Mouse (Mus musculus): ENCODE data around the gene Inca1. TPM values are rescaled to one million over a fixed set of nuclear protein-coding genes. Genes with fewer than 3 reads are reported as not detected.

Inca1 gene
- polyA plus RNA-seq (2014; fragmentation: Nextera tagmentation; extraction: Ambion mirVana): 0.63 and 1.9 TPM in 2 replicates

DNA sequence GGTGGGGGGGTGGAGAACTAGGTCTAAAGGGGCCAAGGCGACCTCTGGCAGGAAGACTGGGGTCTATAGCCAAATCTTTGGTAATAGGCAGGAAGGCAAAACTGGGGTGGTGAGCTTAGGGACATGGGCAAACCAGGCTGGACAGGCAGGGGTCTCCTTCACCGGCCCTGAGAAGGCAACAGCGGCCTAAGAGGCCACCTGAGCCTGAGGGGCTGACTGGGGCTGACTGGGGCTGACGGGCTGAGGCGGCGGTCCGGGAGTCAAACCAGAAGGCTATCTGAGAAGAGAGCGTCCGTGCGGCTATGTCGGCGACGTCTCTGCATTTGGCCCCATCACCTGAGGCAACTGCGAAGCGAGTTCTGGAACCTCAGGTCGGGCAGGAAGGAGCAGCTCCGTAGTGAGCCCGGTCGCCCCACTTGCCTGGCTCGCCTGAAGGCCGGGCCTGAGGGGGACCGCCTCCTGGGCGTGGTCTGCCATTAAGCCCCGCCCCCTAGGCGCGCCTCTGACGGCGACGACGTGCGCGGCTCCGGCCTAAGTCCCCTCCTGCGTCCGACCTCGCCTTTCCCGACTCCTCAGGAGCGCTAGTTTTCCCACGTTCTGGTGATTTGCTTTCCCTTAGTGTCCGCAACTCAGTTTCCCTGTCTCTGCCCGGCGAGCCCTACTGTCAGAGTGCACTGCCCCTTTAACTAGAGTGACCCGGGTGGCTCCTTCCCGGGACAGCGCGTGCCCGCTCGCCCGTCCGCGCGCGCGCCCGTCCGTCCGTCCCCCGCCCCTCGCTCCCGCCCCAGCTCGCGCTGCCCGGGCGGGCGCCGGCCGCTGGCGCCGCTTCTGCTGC, at the start of gene Inca1, which contains the start of gene Kif1c:
Inca1 (minus strand) TSS at position 434 of the 835 bp plus-strand sequence.
Kif1c (plus strand) TSS at position 827 of the 835 bp plus-strand sequence.
- Histone ChIP-seq H3K27ac (ENCODE audit: low read depth, low read length) (peak within 1 kb of the TSS; percentile 88), H3K4me1 (replicated peaks; ENCODE audit: control insufficient read depth, insufficient read depth, low read length) (peaks cover 6% of the 10 kb centered on the region), H3K4me3 (ENCODE audit: low read depth, low read length) (peak within 1 kb of the TSS; percentile 94), H3K36me3 (ENCODE audit: control insufficient read depth, insufficient read depth, low read length) (no peaks in the 10 kb centered on the region), H3K9me3 (ENCODE audit: control insufficient read depth, low read length) (no peaks in the 10 kb centered on the region), H3K4me2 (replicated peaks; ENCODE audit: low read depth, low read length) (peak within 1 kb of the TSS; percentile 64), H3K9ac (ENCODE audit: low read depth, low read length) (peak within 1 kb of the TSS; percentile 88), H3K27me3 (ENCODE audit: control insufficient read depth, insufficient read depth, low read length) (no peaks in the 10 kb centered on the region)
- under 1% methylated on average over 62 of the region's 69 CpGs for WGBS
- DNase-seq (ENCODE audit: low spot score): peak; percentile 96
- peak; percentile 95 for ATAC-seq (ENCODE audit: low FRiP score)

GRCm38 (mm10) chr11:70747876-70748545, 48.1 kb upstream of the Inca1 start:
- Histone ChIP-seq H3K4me3 (ENCODE audit: low read depth, low read length) (no peak overlapping the region), H3K9me3 (ENCODE audit: control insufficient read depth, low read length) (no peaks in the 10 kb centered on the region), H3K9ac (ENCODE audit: low read depth, low read length) (no peak overlapping the region), H3K27me3 (ENCODE audit: control insufficient read depth, insufficient read depth, low read length) (no peaks in the 10 kb centered on the region), H3K27ac (ENCODE audit: low read depth, low read length) (no peak overlapping the region), H3K36me3 (ENCODE audit: control insufficient read depth, insufficient read depth, low read length) (no peaks in the 10 kb centered on the region), H3K4me2 (replicated peaks; ENCODE audit: low read depth, low read length) (no peak overlapping the region), H3K4me1 (replicated peaks; ENCODE audit: control insufficient read depth, insufficient read depth, low read length) (no peaks in the 10 kb centered on the region)
- DNase-seq (ENCODE audit: low spot score): no peak
- 90% methylated on average over 4 of the region's 4 CpGs for WGBS
- no peak for ATAC-seq (ENCODE audit: low FRiP score)

DNA sequence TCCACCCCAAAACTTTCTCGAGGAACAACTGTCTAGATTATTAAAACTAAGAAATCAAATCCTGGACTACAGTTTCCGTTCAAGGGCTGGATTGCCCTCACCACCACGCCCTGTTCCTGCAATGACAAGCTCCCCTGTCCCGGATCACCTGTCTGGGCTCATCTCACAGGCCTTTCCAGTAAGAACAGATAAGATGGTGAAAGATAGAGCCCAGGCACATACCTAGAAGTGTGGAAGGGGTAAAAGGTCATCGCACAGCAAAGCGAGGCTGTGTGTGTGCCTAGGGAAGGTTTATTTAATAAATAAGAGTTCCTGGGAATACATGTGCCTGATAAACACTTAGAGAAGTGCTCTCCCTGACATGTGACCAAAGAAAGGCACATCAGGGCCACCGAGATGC, 45.7 kb upstream of the Inca1 start:
- no peak for DNase-seq (ENCODE audit: low spot score)
- Histone ChIP-seq H3K4me3 (ENCODE audit: low read depth, low read length) (no peak overlapping the region), H3K4me2 (replicated peaks; ENCODE audit: low read depth, low read length) (no peak overlapping the region), H3K36me3 (ENCODE audit: control insufficient read depth, insufficient read depth, low read length) (no peaks in the 10 kb centered on the region), H3K4me1 (replicated peaks; ENCODE audit: control insufficient read depth, insufficient read depth, low read length) (no peaks in the 10 kb centered on the region), H3K27me3 (ENCODE audit: control insufficient read depth, insufficient read depth, low read length) (no peaks in the 10 kb centered on the region), H3K9me3 (ENCODE audit: control insufficient read depth, low read length) (no peaks in the 10 kb centered on the region), H3K27ac (ENCODE audit: low read depth, low read length) (no peak overlapping the region), H3K9ac (ENCODE audit: low read depth, low read length) (no peak overlapping the region)
- 84% methylated on average over 7 of the region's 7 CpGs for WGBS
- no peak for ATAC-seq (ENCODE audit: low FRiP score)

- H3K27me3 ChIP-seq (ENCODE audit: control insufficient read depth, insufficient read depth, low read length): no peaks in the 10 kb centered on the region
- H3K4me1 ChIP-seq (replicated peaks; ENCODE audit: control insufficient read depth, insufficient read depth, low read length): no peaks in the 10 kb centered on the region
- no peak overlapping the region for H3K4me3 ChIP-seq (ENCODE audit: low read depth, low read length)
- no peaks in the 10 kb centered on the region for H3K36me3 ChIP-seq (ENCODE audit: control insufficient read depth, insufficient read depth, low read length)
- no peak overlapping the region for H3K9ac ChIP-seq (ENCODE audit: low read depth, low read length)
- H3K9me3 ChIP-seq (ENCODE audit: control insufficient read depth, low read length): no peaks in the 10 kb centered on the region
- DNase-seq (ENCODE audit: low spot score) (no peak), ATAC-seq (ENCODE audit: low FRiP score) (no peak)
- WGBS: 81% methylated on average over 12 of the region's 12 CpGs
- no peak overlapping the region for H3K4me2 ChIP-seq (replicated peaks; ENCODE audit: low read depth, low read length)
- H3K27ac ChIP-seq (ENCODE audit: low read depth, low read length): no peak overlapping the region
Observed at GRCm38 (mm10) chr11:70742581-70743459, 42.9 kb upstream of the Inca1 start.

DNA sequence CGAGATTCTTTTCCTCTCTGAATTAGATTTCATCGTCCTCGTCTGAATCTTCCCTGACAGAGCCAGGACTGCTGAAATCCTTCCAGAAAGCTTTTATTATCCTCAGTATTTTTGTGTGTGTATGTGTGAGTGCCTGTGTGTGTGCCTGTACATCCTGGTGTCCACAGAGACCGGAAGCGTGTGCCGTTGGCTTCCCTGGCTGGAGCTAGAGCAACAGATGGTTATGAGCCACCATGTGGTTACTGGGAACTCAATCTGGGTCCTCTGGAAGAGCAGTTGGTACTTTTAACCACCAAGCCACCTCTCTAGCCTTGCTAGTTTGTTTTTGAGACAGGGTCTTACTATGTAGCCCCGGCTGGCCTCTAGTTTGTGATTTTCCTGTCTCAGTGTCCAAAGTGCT, 42.2 kb upstream of the Inca1 start:
- no peaks in the 10 kb centered on the region for H3K36me3 ChIP-seq (ENCODE audit: control insufficient read depth, insufficient read depth, low read length)
- WGBS: 89% methylated on average over 7 of the region's 7 CpGs

GRCm38 (mm10) chr11:70741603-70742002, 41.6 kb upstream of the Inca1 start:
- no peaks in the 10 kb centered on the region for H3K4me1 ChIP-seq (replicated peaks; ENCODE audit: control insufficient read depth, insufficient read depth, low read length)
- H3K4me2 ChIP-seq (replicated peaks; ENCODE audit: low read depth, low read length): no peak overlapping the region
- no peaks in the 10 kb centered on the region for H3K27me3 ChIP-seq (ENCODE audit: control insufficient read depth, insufficient read depth, low read length)
- H3K36me3 ChIP-seq (ENCODE audit: control insufficient read depth, insufficient read depth, low read length): no peaks in the 10 kb centered on the region
- H3K4me3 ChIP-seq (ENCODE audit: low read depth, low read length): no peak overlapping the region
- DNase-seq (ENCODE audit: low spot score) (no peak), ATAC-seq (ENCODE audit: low FRiP score) (no peak)
- WGBS: 93% methylated on average over 3 of the region's 3 CpGs
- no peak overlapping the region for H3K9ac ChIP-seq (ENCODE audit: low read depth, low read length)
- no peaks in the 10 kb centered on the region for H3K9me3 ChIP-seq (ENCODE audit: control insufficient read depth, low read length)
- no peak overlapping the region for H3K27ac ChIP-seq (ENCODE audit: low read depth, low read length)

More for the DNA sequence above, 42.2 kb upstream of the Inca1 start:
- Histone ChIP-seq H3K4me3 (ENCODE audit: low read depth, low read length) (no peak overlapping the region), H3K9ac (ENCODE audit: low read depth, low read length) (no peak overlapping the region), H3K4me2 (replicated peaks; ENCODE audit: low read depth, low read length) (no peak overlapping the region), H3K27ac (ENCODE audit: low read depth, low read length) (no peak overlapping the region), H3K9me3 (ENCODE audit: control insufficient read depth, low read length) (no peaks in the 10 kb centered on the region), H3K4me1 (replicated peaks; ENCODE audit: control insufficient read depth, insufficient read depth, low read length) (no peaks in the 10 kb centered on the region), H3K27me3 (ENCODE audit: control insufficient read depth, insufficient read depth, low read length) (no peaks in the 10 kb centered on the region)
- DNase-seq (ENCODE audit: low spot score) (no peak), ATAC-seq (ENCODE audit: low FRiP score) (no peak)

DNA sequence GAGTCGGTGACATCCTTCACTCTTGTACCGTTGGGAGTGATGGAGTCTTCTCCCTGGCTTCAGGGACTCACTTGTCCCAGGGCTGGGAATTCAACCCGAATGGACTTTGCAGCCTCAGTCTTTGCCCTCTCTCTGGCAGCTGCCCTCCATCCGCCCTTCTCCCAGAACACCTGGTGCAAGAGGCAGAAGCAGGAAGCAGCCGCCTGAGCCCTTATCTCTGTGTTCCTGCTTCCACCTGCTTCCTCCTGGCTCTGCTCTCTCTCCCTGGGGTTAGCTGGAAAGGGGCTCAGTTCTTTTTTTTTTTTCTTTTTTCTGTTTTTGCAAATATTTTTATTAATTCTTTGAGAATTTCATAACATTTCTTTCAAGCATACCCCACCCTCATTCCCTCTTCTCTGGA, 37.8 kb upstream of the Inca1 start:
- DNase-seq (ENCODE audit: low spot score) (no peak), ATAC-seq (ENCODE audit: low FRiP score) (no peak)
- H3K9me3 ChIP-seq (ENCODE audit: control insufficient read depth, low read length): no peaks in the 10 kb centered on the region
- no peaks in the 10 kb centered on the region for H3K4me1 ChIP-seq (replicated peaks; ENCODE audit: control insufficient read depth, insufficient read depth, low read length)
- H3K27me3 ChIP-seq (ENCODE audit: control insufficient read depth, insufficient read depth, low read length): no peaks in the 10 kb centered on the region
- WGBS: 75% methylated on average over 5 of the region's 5 CpGs
- no peak overlapping the region for H3K27ac ChIP-seq (ENCODE audit: low read depth, low read length)
- no peak overlapping the region for H3K4me3 ChIP-seq (ENCODE audit: low read depth, low read length)
- H3K4me2 ChIP-seq (replicated peaks; ENCODE audit: low read depth, low read length): no peak overlapping the region
- no peak overlapping the region for H3K9ac ChIP-seq (ENCODE audit: low read depth, low read length)
- no peaks in the 10 kb centered on the region for H3K36me3 ChIP-seq (ENCODE audit: control insufficient read depth, insufficient read depth, low read length)

DNA sequence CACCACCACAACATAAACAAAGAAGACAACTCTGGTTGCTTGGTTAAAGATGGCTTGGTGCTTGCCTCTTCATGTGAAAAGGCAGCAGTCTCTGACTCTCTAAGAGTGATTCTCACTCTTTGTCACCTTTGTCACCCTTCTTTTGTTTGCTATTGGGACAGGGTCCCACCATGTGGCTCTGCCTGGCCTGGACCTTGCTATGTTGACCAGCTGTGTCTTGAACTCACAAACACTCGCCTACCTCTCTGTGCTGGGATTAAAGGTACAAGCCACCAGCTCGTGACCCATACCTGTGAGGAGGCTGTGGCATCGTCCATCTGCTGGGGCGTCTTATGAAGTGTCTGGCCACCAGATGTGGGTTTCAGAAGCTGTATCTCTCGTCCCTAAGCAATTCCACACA, 33.3 kb upstream of the Inca1 start:
- ATAC-seq (ENCODE audit: low FRiP score) (no peak), DNase-seq (ENCODE audit: low spot score) (no peak)
- no peak overlapping the region for H3K27ac ChIP-seq (ENCODE audit: low read depth, low read length)
- 0 out of 2 replicates have a peak, but pooled peaks cover 2% of the 10 kb centered on the region for H3K36me3 ChIP-seq (ENCODE audit: control insufficient read depth, insufficient read depth, low read length)
- WGBS: 51% methylated on average over 5 of the region's 5 CpGs
- H3K4me3 ChIP-seq (ENCODE audit: low read depth, low read length): no peak overlapping the region
- no peaks in the 10 kb centered on the region for H3K4me1 ChIP-seq (replicated peaks; ENCODE audit: control insufficient read depth, insufficient read depth, low read length)
- H3K27me3 ChIP-seq (ENCODE audit: control insufficient read depth, insufficient read depth, low read length): no peaks in the 10 kb centered on the region
- H3K9me3 ChIP-seq (ENCODE audit: control insufficient read depth, low read length): no peaks in the 10 kb centered on the region
- H3K4me2 ChIP-seq (replicated peaks; ENCODE audit: low read depth, low read length): no peak overlapping the region
- H3K9ac ChIP-seq (ENCODE audit: low read depth, low read length): no peak overlapping the region
